Comparison of ENCODE assay signal across 8 mouse cellular contexts in the genomic region with DNA sequence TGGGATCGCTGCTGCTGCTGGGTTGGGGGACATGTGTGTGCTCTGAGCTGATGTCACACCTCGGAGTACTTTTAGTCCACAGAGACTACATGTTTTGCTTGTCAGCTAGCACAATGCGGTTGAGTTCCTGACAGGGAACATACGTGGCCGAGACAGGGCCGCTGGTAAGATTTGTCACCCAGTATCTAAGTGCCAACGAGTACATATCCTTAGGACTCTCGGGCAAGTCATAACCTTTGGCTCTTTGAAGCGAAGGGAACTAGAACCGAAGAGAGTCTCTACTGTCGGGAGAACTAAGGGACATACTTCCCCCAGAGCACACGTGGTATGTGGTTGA. TPM values are rescaled to one million over a fixed set of nuclear protein-coding genes. Genes with fewer than 3 reads are reported as not detected.
DNase-seq lines count a peak whose midpoint lies in the region; ATAC-seq and TF ChIP-seq lines count a peak whose summit lies in the region.

No protein-coding gene starts in this region.

- TF ChIP-seq CTCF in E14TG2a.4 (conservative IDR thresholded peaks at IDR 0.05; ENCODE audit: low read length), result no peak

- peak overlapping the region; percentile 94 for H3K9ac ChIP-seq in heart, embryonic 16.5 days (ENCODE audit: low read length)
- peak overlapping the region; percentile 86 for H3K9ac ChIP-seq in embryonic facial prominence, embryonic 15.5 days
- H3K9ac ChIP-seq in limb, embryonic 11.5 days (ENCODE audit: low read length), result peak overlapping the region; percentile 95

- H3K4me1 ChIP-seq in heart, embryonic 16.5 days (ENCODE audit: control insufficient read depth, insufficient read depth, low read length), result peaks cover 7% of the 10 kb centered on the region
- peaks cover 32% of the 10 kb centered on the region for H3K4me1 ChIP-seq in E14TG2a.4 (replicated peaks; ENCODE audit: low read depth, low read length)
- H3K4me1 ChIP-seq in embryonic facial prominence, embryonic 15.5 days, result peaks cover 22% of the 10 kb centered on the region
- peaks cover 12% of the 10 kb centered on the region for H3K4me1 ChIP-seq in limb, embryonic 11.5 days (ENCODE audit: control insufficient read depth, insufficient read depth, low read length)

- peak overlapping the region; percentile 70 for H3K27ac ChIP-seq in heart, embryonic 16.5 days (ENCODE audit: low read length)
- H3K27ac ChIP-seq in embryonic facial prominence, embryonic 15.5 days (replicated peaks), result no peak overlapping the region
- no peak overlapping the region for H3K27ac ChIP-seq in limb, embryonic 11.5 days (replicated peaks; ENCODE audit: low read depth, low read length)

- no peaks in the 10 kb centered on the region for H3K27me3 ChIP-seq in heart, embryonic 16.5 days (ENCODE audit: control insufficient read depth, insufficient read depth, low read length)
- no peaks in the 10 kb centered on the region for H3K27me3 ChIP-seq in E14TG2a.4 (ENCODE audit: insufficient read depth, low read length)
- no peaks in the 10 kb centered on the region for H3K27me3 ChIP-seq in embryonic facial prominence, embryonic 15.5 days
- H3K27me3 ChIP-seq in limb, embryonic 11.5 days (ENCODE audit: control insufficient read depth, insufficient read depth, low read length), result no peaks in the 10 kb centered on the region

- no peaks in the 10 kb centered on the region for H3K9me3 ChIP-seq in heart, embryonic 16.5 days (replicated peaks; ENCODE audit: control insufficient read depth, low read length)
- no peaks in the 10 kb centered on the region for H3K9me3 ChIP-seq in E14TG2a.4 (ENCODE audit: low read length)
- no peaks in the 10 kb centered on the region for H3K9me3 ChIP-seq in embryonic facial prominence, embryonic 15.5 days (replicated peaks)
- H3K9me3 ChIP-seq in limb, embryonic 11.5 days (ENCODE audit: control insufficient read depth, low read length), result no peaks in the 10 kb centered on the region

- no peak for DNase-seq in heart, postnatal 25 days (ENCODE audit: low spot score)
- DNase-seq in limb, embryonic 11.5 days (ENCODE audit: low spot score), result no peak
- peak; percentile 67 for DNase-seq in naive thymus-derived CD4-positive, alpha-beta T cell, adult 2 months (ENCODE audit: low read depth)
- no peak for DNase-seq in layer of hippocampus, adult 9-11 months
- DNase-seq in testis, postnatal 14 days (ENCODE audit: low spot score), result no peak

- peak; percentile 14; the same call in 1 of the 2 replicates for ATAC-seq in heart, embryonic 16.5 days (replicated peaks; ENCODE audit: extremely low read depth, insufficient read depth, low FRiP score)
- no peak for ATAC-seq in embryonic facial prominence, embryonic 15.5 days (ENCODE audit: insufficient number of reproducible peaks, low FRiP score, low TSS enrichment, low read depth)
- ATAC-seq in limb, embryonic 11.5 days (ENCODE audit: insufficient number of reproducible peaks, low FRiP score, low TSS enrichment, low read depth), result no peak

- H3K36me3 ChIP-seq in heart, embryonic 16.5 days (ENCODE audit: control insufficient read depth, insufficient read depth), result peaks cover 19% of the 10 kb centered on the region
- peaks cover 24% of the 10 kb centered on the region for H3K36me3 ChIP-seq in E14TG2a.4 (ENCODE audit: insufficient read depth, low read length)
- H3K36me3 ChIP-seq in embryonic facial prominence, embryonic 15.5 days, result peaks cover 19% of the 10 kb centered on the region
- peaks cover 3% of the 10 kb centered on the region; the same call in 1 of the 2 replicates for H3K36me3 ChIP-seq in limb, embryonic 11.5 days (ENCODE audit: control insufficient read depth, insufficient read depth, low read length)

- 3% methylated on average over 12 of the region's 12 CpGs for WGBS in heart, embryonic 16.5 days
- WGBS in embryonic facial prominence, embryonic 15.5 days, result 5% methylated on average over 12 of the region's 12 CpGs
- 5% methylated on average over 12 of the region's 12 CpGs for WGBS in limb, embryonic 11.5 days

- peak overlapping the region; percentile 94 for H3K4me3 ChIP-seq in heart, embryonic 16.5 days (ENCODE audit: low read length)
- peak overlapping the region; percentile 95 for H3K4me3 ChIP-seq in E14TG2a.4 (replicated peaks; ENCODE audit: low read length)
- H3K4me3 ChIP-seq in embryonic facial prominence, embryonic 15.5 days (replicated peaks), result peak overlapping the region; percentile 87
- peak overlapping the region; percentile 95 for H3K4me3 ChIP-seq in limb, embryonic 11.5 days (ENCODE audit: low read depth, low read length)

- H3K4me2 ChIP-seq in heart, embryonic 16.5 days (ENCODE audit: low read depth, low read length), result peak overlapping the region; percentile 67
- peak overlapping the region; percentile 75 for H3K4me2 ChIP-seq in embryonic facial prominence, embryonic 15.5 days (replicated peaks)
- H3K4me2 ChIP-seq in limb, embryonic 11.5 days (ENCODE audit: low read depth, severe bottlenecking), result peak overlapping the region; percentile 72

- intact Hi-C loops in heart, postnatal 25 days (cut with DNase I), result loop anchor here (5.0 kb wide), 1 partner anchor 62 kb away; a partner anchor contains a TSS

RNA-seq across cellular contexts. Expression of a gene that starts 1.5 kb away (rescaled TPM):
- 9.5 and 10.8 TPM in 2 replicates for polyA plus RNA-seq in heart, embryonic 16.5 days (2015; fragmentation: Nextera tagmentation; extraction: Ambion mirVana)
- 1 to 10 TPM; 5.1 to 5.6 TPM for total RNA-seq in heart, postnatal 25 days (2021)
- 18.1 and 18.3 TPM in 2 replicates for polyA plus RNA-seq in embryonic facial prominence, embryonic 15.5 days (2015; fragmentation: Nextera tagmentation; extraction: Ambion mirVana)
- 19.9 and 24.2 TPM in 2 replicates for polyA plus RNA-seq in limb, embryonic 11.5 days (2014; fragmentation: Nextera tagmentation; extraction: Ambion mirVana)
